Mouse (Mus musculus) frontal cortex, postnatal 10 days (tissue): ENCODE measurements around the gene Hoxd9.

Experiments
- DNase-seq, 2 experiments: peaks; one replicate each; pipeline ENCODE4 v3.0.0; 2022; ENCODE audit warnings: low spot score in 2 of 2, mixed read lengths in 1 of 2

Hoxd9 gene

GRCm38 (mm10) chr2:74732513-74733316, 35.2 kb downstream of the Hoxd9 start:
- DNase-seq: no peak

DNA sequence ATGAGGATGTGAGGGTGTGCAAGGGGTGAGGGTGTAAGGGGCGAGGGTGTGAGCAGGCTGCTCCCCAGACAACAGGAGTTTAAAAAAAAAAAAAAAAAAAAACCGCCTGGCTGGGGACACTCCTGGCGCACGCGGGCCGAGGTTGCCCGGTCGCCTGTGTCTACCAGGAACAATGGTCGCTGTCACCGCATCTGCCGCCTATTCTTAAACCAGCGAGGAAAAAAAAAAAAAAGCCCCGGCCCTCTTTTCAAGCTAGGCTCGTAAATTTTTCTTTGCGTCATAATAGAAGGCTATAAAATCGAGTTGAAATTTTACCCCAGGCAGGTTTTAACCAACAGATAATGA, 35.8 kb downstream of the Hoxd9 start:
- no peak for DNase-seq

DNA sequence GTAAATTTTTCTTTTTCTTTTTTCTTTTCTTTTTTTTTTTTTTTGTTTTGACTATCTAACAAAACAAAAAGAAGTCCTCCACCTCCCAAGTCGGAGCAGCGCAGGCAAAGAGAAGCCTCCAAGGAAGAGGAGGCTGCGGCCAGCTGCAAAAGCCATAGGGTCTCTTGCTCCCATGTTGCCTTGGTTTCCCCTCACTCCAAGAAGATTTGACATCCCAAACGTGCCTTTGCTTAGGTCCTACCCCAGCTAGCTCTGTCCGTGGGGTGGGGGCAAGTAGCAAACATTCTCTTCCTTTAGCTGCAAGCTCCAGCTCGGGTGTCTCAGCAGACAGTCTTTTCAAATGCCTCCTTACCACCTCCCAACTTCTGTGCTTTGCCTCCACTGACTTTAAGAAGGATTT, 36.2 kb downstream of the Hoxd9 start:
- DNase-seq: no peak

GRCm38 (mm10) chr2:74734451-74734850, 36.9 kb downstream of the Hoxd9 start:
- no peak for DNase-seq

GRCm38 (mm10) chr2:74734996-74735811, 37.7 kb downstream of the Hoxd9 start:
- DNase-seq: no peak

GRCm38 (mm10) chr2:74735851-74736687, 38.5 kb downstream of the Hoxd9 start:
- no peak for DNase-seq

- no peak for DNase-seq
These were observed 39.4 kb downstream of the Hoxd9 start for GRCm38 (mm10) chr2:74736688-74737577.

DNA sequence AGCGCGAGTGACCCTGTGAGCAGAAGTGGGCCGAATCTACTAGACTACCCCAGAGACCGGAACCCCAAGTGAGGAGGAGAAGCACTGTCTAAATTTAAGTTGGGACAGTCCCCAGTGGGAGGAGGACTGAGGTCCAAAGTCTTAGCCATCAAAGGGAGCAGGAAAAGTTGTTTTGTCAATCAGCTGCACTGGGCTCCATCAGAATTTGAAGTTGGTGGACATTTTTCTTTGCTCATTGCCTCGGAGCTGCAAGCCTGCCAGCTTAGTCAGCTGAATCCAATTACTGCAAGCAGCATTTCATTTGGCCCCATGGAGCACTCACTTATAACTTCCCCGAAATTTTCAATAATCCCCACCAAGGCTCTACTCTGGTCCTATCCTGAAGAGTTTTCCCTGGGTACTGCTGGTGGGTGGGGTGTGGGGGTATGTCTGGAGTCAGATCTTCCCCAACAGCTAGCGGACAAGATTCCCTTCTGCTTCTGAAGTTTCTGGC, 40.1 kb downstream of the Hoxd9 start:
- no peak for DNase-seq

DNA sequence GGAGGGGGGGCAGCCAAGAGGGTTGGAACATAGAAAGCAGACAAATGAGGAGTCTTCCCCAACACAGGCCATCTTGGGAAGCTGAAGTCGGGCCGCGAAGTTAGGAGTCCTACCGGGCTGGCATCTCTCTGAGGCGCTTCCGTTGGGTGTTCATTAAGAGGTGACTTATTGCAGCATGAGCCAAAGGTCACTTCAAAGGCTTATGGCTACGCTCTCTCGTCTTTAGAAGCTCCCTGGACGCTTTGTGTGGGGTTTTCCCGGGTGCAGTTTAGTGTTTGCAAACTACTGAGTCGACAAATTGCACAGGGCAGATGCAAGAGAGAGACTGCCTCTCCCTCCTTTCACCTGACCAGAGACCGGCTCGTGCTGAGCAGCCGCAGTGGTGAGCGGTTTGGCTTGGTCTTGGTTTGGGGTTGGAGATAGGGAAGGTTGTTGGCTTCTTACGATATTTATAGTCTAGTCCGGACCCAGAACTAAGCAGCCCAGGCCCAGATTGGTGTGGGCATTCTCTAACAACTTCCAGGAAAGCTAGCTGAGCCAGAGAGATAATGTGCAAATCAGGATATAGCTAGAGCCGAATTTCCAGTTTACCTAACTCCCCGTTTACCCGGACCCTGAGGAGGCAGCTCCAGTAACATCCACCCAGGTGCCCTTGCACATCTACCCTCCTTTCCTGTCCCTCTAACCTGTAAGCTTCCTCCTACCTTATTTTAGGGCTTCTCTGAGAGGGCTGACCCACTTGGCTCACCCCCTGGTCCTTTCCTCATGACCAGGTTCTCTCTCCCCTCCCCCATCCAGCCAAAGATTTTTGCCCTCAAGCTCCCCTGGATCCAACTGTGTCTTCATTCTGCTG, 41.3 kb downstream of the Hoxd9 start:
- DNase-seq: no peak

- no peak for DNase-seq
These were observed 41.9 kb downstream of the Hoxd9 start for GRCm38 (mm10) chr2:74739476-74739800.

- DNase-seq: no peak
These were observed 42.3 kb downstream of the Hoxd9 start for GRCm38 (mm10) chr2:74739869-74740268.

DNA sequence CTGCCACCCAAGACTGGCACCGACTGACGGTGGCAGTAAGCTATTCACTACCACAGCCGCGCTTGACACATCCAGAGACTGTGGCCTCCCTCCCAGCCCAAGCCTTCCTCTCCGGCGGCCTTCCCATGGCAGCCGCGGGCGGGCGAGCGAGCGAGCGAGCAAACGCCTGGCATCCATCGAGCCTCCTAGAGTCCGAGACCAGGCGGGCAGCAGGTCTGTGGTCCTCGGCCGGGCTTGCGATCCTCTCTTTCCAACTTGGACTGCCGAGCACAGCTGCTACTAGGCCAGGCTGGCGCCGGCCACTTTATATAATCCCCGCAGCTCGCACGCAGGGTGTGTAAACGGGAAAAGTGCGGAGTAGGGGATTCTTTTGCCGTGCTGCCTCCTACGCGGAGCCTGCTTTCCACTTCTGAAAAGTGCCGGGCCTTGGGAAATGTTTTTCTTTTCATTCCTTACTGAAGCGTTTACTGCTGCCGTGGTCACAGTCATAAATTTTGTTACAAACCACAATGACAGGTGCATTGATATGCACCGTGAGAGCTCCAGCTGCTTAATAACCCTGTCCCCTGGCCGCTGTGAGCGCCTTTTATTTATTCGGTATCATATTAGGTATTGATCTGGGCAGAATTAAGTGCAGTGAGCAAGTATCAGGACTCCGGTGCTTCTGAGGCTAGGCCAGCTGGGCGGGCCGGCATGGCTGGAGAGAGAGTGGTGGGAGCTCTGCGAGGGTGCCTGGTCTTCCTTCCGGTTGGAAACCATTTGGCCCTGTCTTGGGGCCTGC, 43.0 kb downstream of the Hoxd9 start:
- no peak for DNase-seq

- no peak for DNase-seq
These were observed 43.9 kb downstream of the Hoxd9 start for GRCm38 (mm10) chr2:74741252-74741978.

DNA sequence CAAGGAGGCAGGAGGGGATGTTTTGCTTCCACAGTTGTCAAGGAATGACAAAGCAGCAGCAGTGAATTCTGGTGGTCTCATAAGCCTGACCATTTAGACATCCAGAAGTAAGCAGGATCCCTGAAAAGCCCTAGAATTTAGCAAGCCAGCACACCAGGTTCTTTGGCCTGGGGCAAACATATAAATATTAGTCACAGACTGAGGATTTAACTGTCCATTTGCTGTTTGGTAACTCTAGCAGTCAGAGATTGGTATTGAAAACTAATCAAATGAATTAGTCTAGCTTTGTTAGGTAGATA, 44.4 kb downstream of the Hoxd9 start:
- no peak for DNase-seq

DNA sequence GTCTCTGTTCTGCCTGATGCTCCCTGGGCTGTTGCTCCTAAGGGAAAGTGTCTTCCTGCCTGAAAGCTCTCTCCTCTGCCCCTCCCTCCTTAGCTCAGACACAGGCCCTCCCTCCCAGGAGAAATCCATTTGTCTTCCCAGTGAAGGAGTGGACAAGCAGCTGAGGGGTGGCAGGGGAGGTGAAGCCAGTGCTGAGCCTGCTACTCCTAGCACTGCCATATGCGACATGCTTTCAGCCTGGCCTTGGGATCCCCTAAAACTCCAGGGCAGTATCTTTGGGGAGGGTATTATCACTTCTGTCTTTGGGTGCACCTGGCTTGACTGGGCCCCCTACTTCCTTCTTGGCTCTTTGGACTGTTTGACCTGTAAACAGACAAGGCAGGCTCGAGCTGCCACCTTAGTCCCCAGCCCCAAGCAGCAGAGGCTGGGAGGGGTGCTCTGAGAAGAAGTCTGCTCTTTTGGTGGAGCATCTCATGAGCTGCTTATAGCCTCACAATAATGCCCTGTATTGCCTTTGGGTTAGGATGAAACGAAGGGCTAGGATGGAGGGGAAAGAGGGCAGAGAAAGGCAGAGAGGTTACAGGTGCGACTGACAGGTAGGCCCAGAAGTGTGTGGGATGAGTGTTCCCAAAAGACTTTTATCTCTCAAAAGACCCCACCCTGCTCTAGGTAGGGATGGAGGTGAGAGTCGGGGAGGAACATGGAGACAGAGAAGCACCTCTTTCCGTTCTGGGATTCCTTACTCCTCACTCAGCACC, 48.2 kb downstream of the Hoxd9 start:
- DNase-seq: no peak

DNA sequence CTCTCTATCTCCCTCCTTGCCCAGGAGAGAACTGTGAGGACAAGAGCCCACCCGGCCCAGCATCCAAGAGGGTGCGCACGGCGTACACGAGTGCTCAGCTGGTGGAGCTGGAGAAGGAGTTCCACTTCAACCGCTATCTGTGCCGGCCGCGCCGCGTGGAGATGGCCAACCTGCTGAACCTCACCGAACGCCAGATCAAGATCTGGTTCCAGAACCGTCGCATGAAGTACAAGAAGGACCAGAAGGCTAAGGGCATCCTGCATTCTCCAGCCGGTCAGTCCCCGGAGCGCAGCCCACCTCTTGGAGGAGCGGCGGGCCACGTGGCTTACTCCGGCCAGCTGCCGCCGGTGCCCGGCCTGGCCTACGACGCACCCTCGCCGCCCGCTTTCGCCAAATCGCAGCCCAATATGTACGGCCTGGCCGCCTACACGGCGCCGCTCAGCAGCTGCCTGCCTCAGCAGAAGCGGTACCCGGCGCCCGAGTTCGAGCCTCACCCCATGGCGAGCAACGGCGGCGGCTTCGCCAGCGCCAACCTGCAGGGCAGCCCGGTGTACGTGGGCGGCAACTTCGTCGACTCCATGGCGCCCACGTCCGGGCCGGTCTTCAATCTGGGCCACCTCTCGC, 48.9 kb downstream of the Hoxd9 start:
- DNase-seq: no peak

- DNase-seq: no peak
These were observed 49.5 kb downstream of the Hoxd9 start for GRCm38 (mm10) chr2:74747006-74747405.

- DNase-seq: no peak
These were observed 50.2 kb downstream of the Hoxd9 start for GRCm38 (mm10) chr2:74747661-74748141.
